Mouse (Mus musculus) embryo, embryonic 10 days (tissue): ENCODE measurements around the gene Krtap1-3.

Experiments
- DNase-seq: peaks from one replicate; pipeline ENCODE4 v3.0.0-alpha.2; 2015; ENCODE audit warnings: low spot score

The Krtap1-3 gene

GRCm38 (mm10) chr11:99557976-99558745 lies 33.0 kb downstream of the Krtap1-3 start:
- DNase-seq = no peak

- no peak for DNase-seq
Observed at GRCm38 (mm10) chr11:99556753-99557152, 34.4 kb downstream of the Krtap1-3 start, which contains the start of gene Krtap3-2. Gene Krtap3-2 (minus strand): TSS chr11:99556853.

GRCm38 (mm10) chr11:99556195-99556594 lies 34.9 kb downstream of the Krtap1-3 start:
- DNase-seq = no peak

DNA sequence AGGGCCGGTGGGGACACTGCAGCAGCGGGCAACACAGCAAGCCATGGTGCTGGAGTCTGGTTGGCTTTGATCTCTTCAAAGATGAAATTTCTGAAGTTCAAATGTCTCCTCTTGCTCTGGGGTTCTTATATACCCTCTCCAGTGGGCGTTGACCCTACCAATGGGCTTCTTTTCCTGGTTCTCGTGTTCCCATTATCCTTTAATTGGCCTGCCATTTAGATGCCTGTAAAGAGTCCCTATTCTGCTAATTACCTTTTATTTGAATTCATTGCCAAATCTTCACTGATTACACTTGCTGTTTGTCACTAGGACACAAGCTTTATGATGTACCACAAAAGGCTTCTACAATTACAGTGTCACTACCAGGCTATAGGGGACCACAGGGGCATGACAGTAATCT lies 40.4 kb downstream of the Krtap1-3 start, which contains the start of gene Krtap3-3:
Gene Krtap3-3 (minus strand): TSS at position 101 of the 400 bp plus-strand sequence.
- DNase-seq = no peak

- DNase-seq = no peak
Observed at GRCm38 (mm10) chr11:99547892-99548291, 43.2 kb downstream of the Krtap1-3 start.
